Mouse (Mus musculus) ES-E14 (cell line): ENCODE data around the gene Tnfrsf13c. TPM values are rescaled to one million over a fixed set of nuclear protein-coding genes. Genes with fewer than 3 reads are reported as not detected.

ENCODE experiments used
- DNase-seq: peaks from one replicate; pipeline ENCODE4 v3.0.0-alpha.2; 2013; ENCODE audit warnings: low read depth, low spot score
- H3K27ac ChIP-seq: 2 replicates; pipeline ENCODE4 v1.5.1; 2012; ENCODE audit warnings: low read depth, mild to moderate bottlenecking, low read length, moderate library complexity, mixed read lengths; ENCODE audit not compliant: poor library complexity, insufficient read depth, severe bottlenecking
- H3K36me3 ChIP-seq: 2 replicates; pipeline ENCODE4 v1.6.1; 2012; ENCODE audit warnings: mild to moderate bottlenecking, low read length, moderate library complexity, mixed read lengths; ENCODE audit not compliant: control insufficient read depth, poor library complexity, insufficient read depth, severe bottlenecking
- H3K4me1 ChIP-seq, 2 experiments: fragments of 150-350 bp in 1 of 2; sonication (generic) in 1 of 2; 2 replicates each; pipeline ENCODE4 v1.6.1; 2012; ENCODE audit warnings: low read length in 2 of 2, mild to moderate bottlenecking in 1 of 2, mixed read lengths in 1 of 2; ENCODE audit not compliant: control insufficient read depth in 2 of 2, insufficient read depth in 2 of 2, poor library complexity in 1 of 2
- H3K4me3 ChIP-seq, 2 experiments: fragments of 150-350 bp in 1 of 2; sonication (generic) in 1 of 2; 2 replicates each; pipeline ENCODE4 v1.5.1; 2012; ENCODE audit warnings: low read length in 2 of 2, low read depth in 1 of 2, mild to moderate bottlenecking in 1 of 2, mixed read lengths in 1 of 2; ENCODE audit not compliant: insufficient read depth in 1 of 2, poor library complexity in 1 of 2, severe bottlenecking in 1 of 2
- H3K9ac ChIP-seq: 2 replicates; pipeline ENCODE4 v1.6.1; 2012; ENCODE audit warnings: low read depth, mild to moderate bottlenecking, low read length, mixed read lengths; ENCODE audit not compliant: poor library complexity, insufficient read depth, severe bottlenecking
- H3K9me3 ChIP-seq: fragments of 150-350 bp; sonication (generic); 2 replicates; pipeline ENCODE4 v1.6.1; 2012; ENCODE audit warnings: low read depth, mild to moderate bottlenecking, low read length; ENCODE audit not compliant: control insufficient read depth, insufficient read depth
- CHD2 ChIP-seq: IDR thresholded peaks from 2 replicates; pipeline ENCODE4 v1.6.1; 2014; ENCODE audit warnings: mild to moderate bottlenecking, low read depth, low read length, inconsistent platforms
- HCFC1 ChIP-seq: IDR thresholded peaks from 2 replicates; pipeline ENCODE4 v1.6.1; 2012; ENCODE audit warnings: low read length, inconsistent platforms, borderline replicate concordance; ENCODE audit not compliant: insufficient read depth
- MAFK ChIP-seq: IDR thresholded peaks from 2 replicates; pipeline ENCODE4 v1.6.1; 2014; ENCODE audit warnings: mild to moderate bottlenecking, low read depth, low read length, inconsistent platforms; ENCODE audit not compliant: insufficient read depth
- ZC3H11A ChIP-seq: IDR thresholded peaks from 2 replicates; pipeline ENCODE4 v1.6.1; 2012; ENCODE audit warnings: low read depth, mild to moderate bottlenecking, inconsistent platforms, low read length, borderline replicate concordance
- ZNF384 ChIP-seq: IDR thresholded peaks from 2 replicates; pipeline ENCODE4 v1.6.1; 2012; ENCODE audit warnings: low read depth, low read length, inconsistent platforms
- in situ Hi-C, 2 experiments: fragments of 600-800 bp; cut with MboI; formaldehyde crosslinking; loops; one replicate each; pipeline ENCODE4 v1.15.1; 2025; ENCODE audit warnings: low sequenced_read_pairs in 2 of 2, inconsistent platforms in 1 of 2; ENCODE audit not compliant: unreplicated experiment in 2 of 2
- total RNA-seq: library from RNA; depleted of rRNA; stranded (reverse); fragments of 300-350 nt; gene quantifications from 2 replicates; pipeline ENCODE4 v1.2.3, GENCODE M21; 2012

The Tnfrsf13c gene
- total RNA-seq, 1 experiment, result 2.3 TPM

- no peak overlapping the region for H3K27ac ChIP-seq
Measured at GRCm38 (mm10) chr15:82184183-82184582, 40.0 kb downstream of the Tnfrsf13c start.

GRCm38 (mm10) chr15:82183596-82183995 lies 40.6 kb downstream of the Tnfrsf13c start:
- in situ Hi-C loops, result no loop called here
- TF ChIP-seq CHD2 (no peak), ZC3H11A (no peak)
- Histone ChIP-seq H3K27ac (no peak overlapping the region), H3K4me3 (no peak overlapping the region), H3K9ac (no peak overlapping the region), H3K9me3 (no peaks in the 10 kb centered on the region), H3K4me1 (peaks cover 2 to 15% of the 10 kb centered on the region in 2 experiments), H3K36me3 (peaks cover 80% of the 10 kb centered on the region)
- DNase-seq, result no peak

More at GRCm38 (mm10) chr15:82184183-82184582, 40.0 kb downstream of the Tnfrsf13c start:
- Histone ChIP-seq H3K9me3 (no peaks in the 10 kb centered on the region), H3K36me3 (peaks cover 74% of the 10 kb centered on the region), H3K9ac (no peak overlapping the region), H3K4me3 (no peak overlapping the region), H3K4me1 (peaks cover 2 to 15% of the 10 kb centered on the region in 2 experiments)
- TF ChIP-seq HCFC1 (no peak), ZC3H11A (no peak), MAFK (no peak), ZNF384 (no peak), CHD2 (no peak)
- in situ Hi-C loops, result no loop called here
- DNase-seq, result no peak

DNA sequence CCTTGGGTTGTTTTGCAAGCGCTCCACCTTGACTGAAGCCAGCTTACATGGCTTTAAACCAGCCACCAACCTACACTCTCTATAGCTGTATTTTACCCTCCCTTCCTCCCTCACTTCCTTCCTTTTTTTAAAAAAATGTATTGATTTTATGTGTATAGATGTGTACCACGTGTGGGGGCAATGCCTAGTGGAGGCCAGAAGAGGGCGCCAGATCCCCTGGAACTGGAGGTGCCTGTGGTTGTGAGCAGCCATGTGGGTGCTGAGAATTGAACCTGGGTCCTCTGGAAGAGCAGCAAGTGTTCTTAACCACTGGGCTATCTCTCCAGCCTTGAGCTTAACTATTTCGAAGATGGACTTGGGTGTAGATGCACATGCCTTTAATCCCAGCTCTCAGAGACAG lies 41.9 kb downstream of the Tnfrsf13c start:
- H3K4me3 ChIP-seq, result no peak overlapping the region
- H3K9me3 ChIP-seq, result no peaks in the 10 kb centered on the region
- in situ Hi-C loops, result no loop called here
- no peak overlapping the region for H3K27ac ChIP-seq
- H3K4me1 ChIP-seq, result peaks cover 0 to 8% of the 10 kb centered on the region in 2 experiments; a peak in 1 of 4 replicates
- no peak overlapping the region for H3K9ac ChIP-seq
- no peak for TF ChIP-seq CHD2
- no peak for TF ChIP-seq ZC3H11A
- no peak for TF ChIP-seq ZNF384
- no peak for TF ChIP-seq HCFC1
- no peak for TF ChIP-seq MAFK
- DNase-seq, result no peak
- peaks cover 90% of the 10 kb centered on the region for H3K36me3 ChIP-seq

DNA sequence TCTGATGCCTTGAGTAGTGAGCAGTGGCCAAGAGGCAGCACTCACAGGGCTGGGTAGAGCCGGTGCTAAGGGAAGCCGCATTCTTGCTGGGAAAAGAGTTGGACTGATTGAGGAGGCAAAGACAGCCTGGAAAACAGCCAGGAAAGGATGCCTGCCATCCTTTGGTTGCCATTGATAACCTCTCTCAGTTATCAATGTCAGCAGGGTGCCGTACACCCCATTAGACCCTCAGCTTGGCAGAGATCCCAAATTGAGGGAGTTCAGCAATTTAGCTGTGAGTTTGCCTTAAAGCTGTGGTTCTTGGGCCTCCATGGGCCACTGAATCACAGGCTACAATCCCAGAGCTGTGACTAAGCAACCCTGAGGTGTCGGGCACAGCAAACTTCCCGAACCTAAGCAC lies 43.0 kb downstream of the Tnfrsf13c start:
- TF ChIP-seq HCFC1 (no peak), ZC3H11A (no peak), CHD2 (no peak), ZNF384 (no peak), MAFK (no peak)
- H3K36me3 ChIP-seq, result peaks cover 90% of the 10 kb centered on the region
- DNase-seq, result no peak
- in situ Hi-C loops, result no loop called here
- no peak overlapping the region for H3K4me3 ChIP-seq
- H3K4me1 ChIP-seq, result peaks cover 0 to 5% of the 10 kb centered on the region in 2 experiments; a peak in 2 of 4 replicates
- no peaks in the 10 kb centered on the region for H3K9me3 ChIP-seq
- no peak overlapping the region for H3K9ac ChIP-seq
- H3K27ac ChIP-seq, result no peak overlapping the region

DNA sequence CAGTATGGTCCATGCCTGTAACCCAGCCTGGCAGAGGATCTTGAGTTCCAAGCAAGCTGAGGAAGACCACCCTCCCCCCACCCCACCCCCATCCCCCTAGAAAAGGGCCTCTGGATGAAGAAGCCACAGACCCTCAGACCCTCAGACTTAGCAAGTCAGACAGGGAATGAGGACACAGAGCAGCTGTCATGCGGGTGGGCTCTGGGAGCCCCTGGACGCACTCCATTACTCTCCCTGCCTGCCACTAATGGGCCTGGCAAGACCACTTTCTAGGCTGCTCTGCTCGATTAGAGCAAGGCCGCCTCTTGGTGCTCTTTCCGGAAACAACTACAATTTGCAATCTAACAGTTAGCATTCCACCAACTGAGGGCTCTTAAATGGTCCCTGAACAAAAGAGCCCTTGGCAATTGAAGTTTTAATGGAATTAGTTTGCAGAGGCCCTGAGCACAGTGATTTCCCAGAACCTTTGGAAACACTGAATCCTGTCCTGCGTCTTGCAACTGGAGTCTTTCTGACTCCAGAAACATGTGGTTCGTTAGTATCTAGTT lies 46.4 kb downstream of the Tnfrsf13c start:
- Histone ChIP-seq H3K27ac (no peak overlapping the region), H3K36me3 (peaks cover 72% of the 10 kb centered on the region), H3K9ac (no peak overlapping the region), H3K4me1 (peaks cover 0 to 2% of the 10 kb centered on the region in 2 experiments; a peak in 1 of 4 replicates), H3K4me3 (no peak overlapping the region), H3K9me3 (no peaks in the 10 kb centered on the region)
- DNase-seq, result no peak
- TF ChIP-seq ZC3H11A, result no peak
- no peak for TF ChIP-seq MAFK
- no peak for TF ChIP-seq HCFC1
- TF ChIP-seq CHD2, result no peak
- no peak for TF ChIP-seq ZNF384
- in situ Hi-C loops, result no loop called here
